Mouse (Mus musculus) forebrain, embryonic 11.5 days (tissue): ENCODE measurements around the gene Slc25a30. TPM values are rescaled to one million over a fixed set of nuclear protein-coding genes. Genes with fewer than 3 reads are reported as not detected.

Source experiments
- ATAC-seq: fragments of 200-750 bp; cut with Nextera tagmentation; replicated peaks from 2 replicates; pipeline ENCODE4 v1.8.0; 2017; ENCODE audit warnings: moderate TSS enrichment; ENCODE audit not compliant: low FRiP score
- DNase-seq: peaks from one replicate; pipeline ENCODE4 v3.0.0-alpha.2; 2017; ENCODE audit warnings: low spot score
- H3K27ac ChIP-seq: fragments of 300-500 bp; sonication (generic); 2 replicates; pipeline ENCODE4 v1.5.1; 2014; ENCODE audit warnings: low read depth, low read length
- H3K27me3 ChIP-seq: fragments of 300-500 bp; sonication (generic); 2 replicates; pipeline ENCODE4 v1.6.1; 2014; ENCODE audit warnings: mild to moderate bottlenecking, low read length, mixed read lengths; ENCODE audit not compliant: control insufficient read depth, insufficient read depth
- H3K36me3 ChIP-seq: fragments of 300-500 bp; sonication (generic); 2 replicates; pipeline ENCODE4 v1.6.1; 2014; ENCODE audit warnings: mild to moderate bottlenecking, low read length, moderate library complexity, mixed read lengths; ENCODE audit not compliant: control insufficient read depth, insufficient read depth
- H3K4me1 ChIP-seq: fragments of 300-500 bp; sonication (generic); replicated peaks from 2 replicates; pipeline ENCODE4 v1.6.1; 2014; ENCODE audit warnings: low read length, mixed read lengths; ENCODE audit not compliant: control insufficient read depth, insufficient read depth
- H3K4me2 ChIP-seq: fragments of 300-500 bp; sonication (generic); 2 replicates; pipeline ENCODE4 v1.6.1; 2014; ENCODE audit warnings: low read depth, mild to moderate bottlenecking, low read length, moderate library complexity, mixed read lengths; ENCODE audit not compliant: severe bottlenecking
- H3K4me3 ChIP-seq: fragments of 300-500 bp; sonication (generic); 2 replicates; pipeline ENCODE4 v1.5.1; 2014; ENCODE audit warnings: low read depth, low read length
- H3K9ac ChIP-seq: fragments of 300-500 bp; sonication (generic); 2 replicates; pipeline ENCODE4 v1.6.1; 2014; ENCODE audit warnings: low read length
- H3K9me3 ChIP-seq: fragments of 300-500 bp; sonication (generic); 2 replicates; pipeline ENCODE4 v1.6.1; 2016; ENCODE audit warnings: low read length, mixed read lengths; ENCODE audit not compliant: control insufficient read depth
- WGBS: fragments of 180-500 bp; shearing (Covaris S2); extraction: QIAGEN DNeasy Blood & Tissue Kit; methylation state at CpG from one replicate; pipeline ENCODE4 v1.1.7; 2014; 5-methylcytosine and 5-hydroxymethylcytosine counted together
- polyA plus RNA-seq: library from polyadenylated mRNA; unstranded; fragments of >200 nt; fragmentation: Nextera tagmentation; extraction: Ambion mirVana; gene quantifications from 2 replicates; pipeline ENCODE4 v1.2.1, GENCODE M21; 2014

The Slc25a30 gene
- polyA plus RNA-seq, 1 experiment from 2014 or later, result 9.4 TPM

- H3K36me3 ChIP-seq, result peaks cover 4% of the 10 kb centered on the region; the same call in 1 of the 2 replicates
- 61% methylated on average over 12 of the region's 12 CpGs for WGBS
- DNase-seq (no peak), ATAC-seq (peak; percentile 49; the same call in 1 of the 2 replicates)
- no peaks in the 10 kb centered on the region for H3K27me3 ChIP-seq
- H3K27ac ChIP-seq, result no peak overlapping the region
- H3K4me1 ChIP-seq, result no peaks in the 10 kb centered on the region
- no peaks in the 10 kb centered on the region for H3K9me3 ChIP-seq
- no peak overlapping the region for H3K9ac ChIP-seq
- no peak overlapping the region for H3K4me2 ChIP-seq
- no peak overlapping the region for H3K4me3 ChIP-seq
Measured at GRCm38 (mm10) chr14:75721977-75722563, 64.8 kb downstream of the Slc25a30 start.

- Histone ChIP-seq H3K4me3 (no peak overlapping the region), H3K36me3 (peaks cover 4% of the 10 kb centered on the region; the same call in 1 of the 2 replicates), H3K9ac (no peak overlapping the region), H3K4me2 (no peak overlapping the region), H3K27me3 (no peaks in the 10 kb centered on the region), H3K27ac (no peak overlapping the region), H3K4me1 (no peaks in the 10 kb centered on the region), H3K9me3 (no peaks in the 10 kb centered on the region)
- 91% methylated on average over 5 of the region's 5 CpGs for WGBS
- ATAC-seq, result no peak
- DNase-seq, result no peak
Measured at GRCm38 (mm10) chr14:75720121-75720520, 66.7 kb downstream of the Slc25a30 start.

- ATAC-seq, result no peak
- no peak for DNase-seq
- 87% methylated on average over 4 of the region's 4 CpGs for WGBS
- H3K27me3 ChIP-seq, result no peaks in the 10 kb centered on the region
- peaks cover 4% of the 10 kb centered on the region; the same call in 1 of the 2 replicates for H3K36me3 ChIP-seq
- H3K4me3 ChIP-seq, result no peak overlapping the region
- H3K9ac ChIP-seq, result no peak overlapping the region
- H3K27ac ChIP-seq, result no peak overlapping the region
- no peaks in the 10 kb centered on the region for H3K4me1 ChIP-seq
- H3K9me3 ChIP-seq, result no peaks in the 10 kb centered on the region
- H3K4me2 ChIP-seq, result no peak overlapping the region
Measured at GRCm38 (mm10) chr14:75716410-75716809, 70.4 kb downstream of the Slc25a30 start.

- no peak overlapping the region for H3K4me3 ChIP-seq
- no peak overlapping the region for H3K9ac ChIP-seq
- no peaks in the 10 kb centered on the region for H3K9me3 ChIP-seq
- no peak overlapping the region for H3K27ac ChIP-seq
- no peaks in the 10 kb centered on the region for H3K27me3 ChIP-seq
- no peaks in the 10 kb centered on the region for H3K4me1 ChIP-seq
- ATAC-seq (no peak), DNase-seq (no peak)
- H3K36me3 ChIP-seq, result peaks cover 3% of the 10 kb centered on the region; the same call in 1 of the 2 replicates
- H3K4me2 ChIP-seq, result no peak overlapping the region
- 78% methylated on average over 4 of the region's 4 CpGs for WGBS
Measured at GRCm38 (mm10) chr14:75713661-75714060, 73.2 kb downstream of the Slc25a30 start.

- no peak overlapping the region for H3K4me2 ChIP-seq
Measured at GRCm38 (mm10) chr14:75712687-75713086, 74.2 kb downstream of the Slc25a30 start.

GRCm38 (mm10) chr14:75711731-75712130, 75.1 kb downstream of the Slc25a30 start:
- ATAC-seq, result no peak
- H3K9me3 ChIP-seq, result no peaks in the 10 kb centered on the region

More at GRCm38 (mm10) chr14:75712687-75713086, 74.2 kb downstream of the Slc25a30 start:
- no peaks in the 10 kb centered on the region for H3K4me1 ChIP-seq
- H3K4me3 ChIP-seq, result no peak overlapping the region
- DNase-seq, result no peak
- H3K9ac ChIP-seq, result no peak overlapping the region
- no peaks in the 10 kb centered on the region for H3K9me3 ChIP-seq
- no peak for ATAC-seq
- 95% methylated on average over 5 of the region's 5 CpGs for WGBS
- no peaks in the 10 kb centered on the region for H3K27me3 ChIP-seq
- H3K27ac ChIP-seq, result no peak overlapping the region
- H3K36me3 ChIP-seq, result peaks cover 3% of the 10 kb centered on the region; the same call in 1 of the 2 replicates

More at GRCm38 (mm10) chr14:75711731-75712130, 75.1 kb downstream of the Slc25a30 start:
- 95% methylated on average over 3 of the region's 3 CpGs for WGBS
- no peaks in the 10 kb centered on the region for H3K27me3 ChIP-seq
- no peak overlapping the region for H3K4me2 ChIP-seq
- no peak overlapping the region for H3K9ac ChIP-seq
- no peak for DNase-seq
- H3K4me1 ChIP-seq, result no peaks in the 10 kb centered on the region
- no peak overlapping the region for H3K27ac ChIP-seq
- peaks cover 6% of the 10 kb centered on the region; the same call in 1 of the 2 replicates for H3K36me3 ChIP-seq
- H3K4me3 ChIP-seq, result no peak overlapping the region

Other genes starting within 250 kb of the Slc25a30 start
- not detected in 2 replicates for gene Spert, start 193.9 kb downstream of the Slc25a30 start, polyA plus RNA-seq
- not detected in 2 replicates for gene Erich6b, start 144.8 kb downstream of the Slc25a30 start, polyA plus RNA-seq
- gene Cog3, start 32.5 kb downstream of the Slc25a30 start, polyA plus RNA-seq, result 22.5 and 23.9 TPM in 2 replicates
- 889 and 1,020 TPM in 2 replicates for gene Tpt1, start 58.1 kb upstream of the Slc25a30 start, polyA plus RNA-seq
- 0.79 and 1.2 TPM in 2 replicates for gene Kctd4, start 168.0 kb upstream of the Slc25a30 start, polyA plus RNA-seq
- 57.0 and 59.0 TPM in 2 replicates for gene Gtf2f2, start 223.8 kb upstream of the Slc25a30 start, polyA plus RNA-seq